Mouse (Mus musculus) liver, postnatal 0 days (tissue): ENCODE measurements around the gene Rgs5. TPM values are rescaled to one million over a fixed set of nuclear protein-coding genes. Genes with fewer than 3 reads are reported as not detected.

Experiments
- ATAC-seq: fragments of 200-750 bp; cut with Nextera tagmentation; 2 replicates; pipeline ENCODE4 v1.8.0; 2017; ENCODE audit warnings: mild to moderate bottlenecking, moderate library complexity
- DNase-seq: peaks from one replicate; pipeline ENCODE4 v3.0.0-alpha.2; 2016
- H3K27ac ChIP-seq: fragments of 300-500 bp; sonication (generic); 2 replicates; pipeline ENCODE4 v1.5.1; 2014; ENCODE audit warnings: antibody characterized with exemption, moderate library complexity, mild to moderate bottlenecking, low read depth
- H3K27me3 ChIP-seq: fragments of 300-500 bp; sonication (generic); 2 replicates; pipeline ENCODE4 v1.6.1; 2014; ENCODE audit warnings: low read length, control low read depth, mixed read lengths; ENCODE audit not compliant: insufficient read depth
- H3K36me3 ChIP-seq: fragments of 300-500 bp; sonication (generic); replicated peaks from 2 replicates; pipeline ENCODE4 v1.6.1; 2014; ENCODE audit warnings: mild to moderate bottlenecking, control low read depth, low read length, moderate library complexity, mixed read lengths; ENCODE audit not compliant: insufficient read depth
- H3K4me1 ChIP-seq: fragments of 300-500 bp; sonication (generic); 2 replicates; pipeline ENCODE4 v1.6.1; 2014; ENCODE audit warnings: antibody characterized with exemption, mild to moderate bottlenecking, control low read depth; ENCODE audit not compliant: insufficient read depth
- H3K4me2 ChIP-seq: fragments of 300-500 bp; sonication (generic); 2 replicates; pipeline ENCODE4 v1.6.1; 2014; ENCODE audit warnings: low read depth, mild to moderate bottlenecking, low read length, moderate library complexity, mixed read lengths
- H3K4me3 ChIP-seq: fragments of 300-500 bp; sonication (generic); 2 replicates; pipeline ENCODE4 v1.5.1; 2014; ENCODE audit warnings: low read depth, low read length
- H3K9ac ChIP-seq: fragments of 300-500 bp; sonication (generic); replicated peaks from 2 replicates; pipeline ENCODE4 v1.6.1; 2014; ENCODE audit warnings: mild to moderate bottlenecking, moderate library complexity
- H3K9me3 ChIP-seq: fragments of 300-500 bp; sonication (generic); 2 replicates; pipeline ENCODE4 v1.6.1; 2016; ENCODE audit warnings: mild to moderate bottlenecking, control low read depth, low read length, mixed read lengths
- CTCF ChIP-seq: sonication (generic); IDR thresholded peaks from 2 replicates; pipeline ENCODE4 v1.5.1; 2016; ENCODE audit warnings: antibody characterized with exemption, low read depth
- EP300 ChIP-seq: IDR thresholded peaks from 2 replicates; pipeline ENCODE4 v1.6.1; 2016; ENCODE audit warnings: antibody characterized with exemption, low read depth, mild to moderate bottlenecking
- WGBS: fragments of 180-500 bp; shearing (Covaris S2); extraction: QIAGEN DNeasy Blood & Tissue Kit; methylation state at CpG from one replicate; pipeline ENCODE4 v1.1.7; 2014; ENCODE audit not compliant: insufficient replicate concordance; 5-methylcytosine and 5-hydroxymethylcytosine counted together
- polyA plus RNA-seq: library from polyadenylated mRNA; unstranded; fragments of >200 nt; fragmentation: Nextera tagmentation; extraction: Ambion mirVana; gene quantifications from 2 replicates; pipeline ENCODE4 v1.2.1, GENCODE M21; 2015

Rgs5 gene
- polyA plus RNA-seq, 1 experiment from 2014 or later, result 0.62 TPM

- ATAC-seq, result no peak
- Histone ChIP-seq H3K27me3 (no peaks in the 10 kb centered on the region), H3K27ac (no peak overlapping the region), H3K4me1 (no peaks in the 10 kb centered on the region), H3K36me3 (no peaks in the 10 kb centered on the region), H3K9ac (no peak overlapping the region), H3K4me2 (no peak overlapping the region), H3K4me3 (no peak overlapping the region), H3K9me3 (no peaks in the 10 kb centered on the region)
- TF ChIP-seq CTCF (no peak), EP300 (no peak)
- no peak for DNase-seq
- 71% methylated on average over 6 of the region's 6 CpGs for WGBS
These were observed 81.9 kb downstream of the Rgs5 start for GRCm38 (mm10) chr1:169737231-169737630.

DNA sequence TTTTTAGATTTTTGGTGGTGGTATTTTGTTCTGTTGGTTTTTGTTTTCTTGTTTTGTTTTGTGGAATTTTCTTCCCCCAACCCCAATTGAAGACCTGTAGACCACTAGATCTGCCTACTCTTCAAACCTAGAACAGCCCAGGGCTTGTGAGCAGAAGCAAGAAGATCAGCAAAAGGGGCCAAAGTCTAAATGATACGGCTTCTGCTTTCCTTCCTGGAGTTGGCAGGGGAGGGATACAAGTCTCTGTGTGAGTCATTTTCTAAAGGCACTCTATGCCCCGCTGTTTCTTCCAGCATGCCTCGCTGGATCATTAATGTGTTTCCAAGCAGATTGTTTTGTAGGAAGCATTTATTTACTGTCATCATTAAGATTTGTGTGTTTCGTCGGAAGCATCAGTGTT, 85.8 kb downstream of the Rgs5 start:
- Histone ChIP-seq H3K27me3 (no peaks in the 10 kb centered on the region), H3K9ac (no peak overlapping the region), H3K4me2 (no peak overlapping the region), H3K27ac (no peak overlapping the region), H3K36me3 (no peaks in the 10 kb centered on the region), H3K4me1 (no peaks in the 10 kb centered on the region), H3K4me3 (no peak overlapping the region), H3K9me3 (no peaks in the 10 kb centered on the region)
- no peak for DNase-seq
- no peak for ATAC-seq
- WGBS, result 73% methylated on average over 5 of the region's 5 CpGs
- no peak for TF ChIP-seq CTCF
- no peak for TF ChIP-seq EP300

Other genes with a start within 250 kb of the Rgs5 start
- 20.5 and 22.6 TPM in 2 replicates for gene Nuf2, start 124.0 kb upstream of the Rgs5 start, polyA plus RNA-seq
- gene Rgs4, start 92.1 kb downstream of the Rgs5 start, polyA plus RNA-seq, result 0.27 and 0.35 TPM in 2 replicates